Mouse (Mus musculus) forebrain, embryonic 15.5 days (tissue): ENCODE measurements at regions not wholly inside any gene's neighbourhood (a gene's known extent, or its start where the extent isn't known, plus 50 kb on each side); places are given as distances from the start of the nearest gene placed in this dataset.
"Not testable (repeated sequence)": the region's sequence is repeated elsewhere in the genome, so short reads cannot be mapped to it uniquely, and the experiment has no call there.

Source experiments
- ATAC-seq: fragments of 200-750 bp; cut with Nextera tagmentation; replicated peaks from 2 replicates; pipeline ENCODE4 v1.8.0; 2017; ENCODE audit warnings: mild to moderate bottlenecking, moderate TSS enrichment, moderate library complexity
- H3K27ac ChIP-seq: fragments of 300-500 bp; sonication (generic); replicated peaks from 2 replicates; pipeline ENCODE4 v1.5.1; 2015; ENCODE audit warnings: mild to moderate bottlenecking, inconsistent platforms
- H3K27me3 ChIP-seq: fragments of 300-500 bp; sonication (generic); 2 replicates; pipeline ENCODE4 v1.6.1; 2015; ENCODE audit warnings: inconsistent platforms
- H3K36me3 ChIP-seq: fragments of 300-500 bp; sonication (generic); 2 replicates; pipeline ENCODE4 v1.6.1; 2015; ENCODE audit warnings: mild to moderate bottlenecking, inconsistent platforms
- H3K4me1 ChIP-seq: fragments of 300-500 bp; sonication (generic); 2 replicates; pipeline ENCODE4 v1.6.1; 2015; ENCODE audit warnings: inconsistent platforms
- H3K4me2 ChIP-seq: fragments of 300-500 bp; sonication (generic); replicated peaks from 2 replicates; pipeline ENCODE4 v1.6.1; 2015; ENCODE audit warnings: mild to moderate bottlenecking, inconsistent platforms
- H3K4me3 ChIP-seq: fragments of 300-500 bp; sonication (generic); 2 replicates; pipeline ENCODE4 v1.5.1; 2015; ENCODE audit warnings: mild to moderate bottlenecking, inconsistent platforms
- H3K9ac ChIP-seq: fragments of 300-500 bp; sonication (generic); replicated peaks from 2 replicates; pipeline ENCODE4 v1.6.1; 2015; ENCODE audit warnings: mild to moderate bottlenecking, inconsistent platforms
- H3K9me3 ChIP-seq: fragments of 300-500 bp; sonication (generic); 2 replicates; pipeline ENCODE4 v1.6.1; 2016; ENCODE audit warnings: inconsistent platforms
- WGBS: fragments of 180-500 bp; shearing (Covaris S2); methylation state at CpG from one replicate; pipeline ENCODE4 v1.1.7; 2015; ENCODE audit warnings: mixed read lengths; 5-methylcytosine and 5-hydroxymethylcytosine counted together

GRCm38 (mm10) chr12:20196386-20196785 lies 242.1 kb downstream of the Gm21863 start:
- H3K36me3 ChIP-seq, H3K9ac ChIP-seq, H3K4me1 ChIP-seq, ATAC-seq, H3K9me3 ChIP-seq, H3K27me3 ChIP-seq, H3K27ac ChIP-seq: not testable (repeated sequence)
- 3% methylated on average over 26 of the region's 42 CpGs for WGBS
- Histone ChIP-seq H3K4me3 (peak overlapping the region; percentile 40), H3K4me2 (peak overlapping the region; percentile 19; the same call in 1 of the 2 replicates)

- Histone ChIP-seq H3K4me2 (peak overlapping the region; percentile 29), H3K4me3 (peak overlapping the region; percentile 40), H3K9ac (peak overlapping the region; percentile 30; the same call in 1 of the 2 replicates)
- H3K27ac ChIP-seq, ATAC-seq, H3K27me3 ChIP-seq, H3K36me3 ChIP-seq, H3K9me3 ChIP-seq, H3K4me1 ChIP-seq: not testable (repeated sequence)
- 2% methylated on average over 37 of the region's 37 CpGs for WGBS
Observed at GRCm38 (mm10) chr12:20196905-20197304, 242.6 kb downstream of the Gm21863 start.

GRCm38 (mm10) chr12:20223921-20224320 lies 269.6 kb downstream of the Gm21863 start:
- peaks cover 23% of the 10 kb centered on the region for H3K9me3 ChIP-seq
- WGBS = 82% methylated on average over 1 of the region's 1 CpGs
- not testable (repeated sequence) for H3K4me3 ChIP-seq

GRCm38 (mm10) chr12:20226831-20227230 lies 272.5 kb downstream of the Gm21863 start:
- not testable (repeated sequence) for H3K36me3 ChIP-seq, H3K9ac ChIP-seq, H3K4me1 ChIP-seq, H3K27ac ChIP-seq, H3K4me3 ChIP-seq, H3K4me2 ChIP-seq, ATAC-seq, H3K27me3 ChIP-seq
- WGBS = 76% methylated on average over 9 of the region's 9 CpGs
- H3K9me3 ChIP-seq = peaks cover 53% of the 10 kb centered on the region

More at GRCm38 (mm10) chr12:20223921-20224320, 269.6 kb downstream of the Gm21863 start:
- H3K4me2 ChIP-seq, H3K4me1 ChIP-seq, ATAC-seq, H3K27me3 ChIP-seq, H3K9ac ChIP-seq, H3K27ac ChIP-seq, H3K36me3 ChIP-seq: not testable (repeated sequence)

- peaks cover 60% of the 10 kb centered on the region for H3K9me3 ChIP-seq
- ATAC-seq = not testable (repeated sequence)
- WGBS = 71% methylated on average over 21 of the region's 21 CpGs
Observed at GRCm38 (mm10) chr12:20227427-20228160, 273.3 kb downstream of the Gm21863 start.

GRCm38 (mm10) chr12:20228321-20228999 lies 274.2 kb downstream of the Gm21863 start:
- peaks cover 69% of the 10 kb centered on the region for H3K9me3 ChIP-seq
- not testable (repeated sequence) for H3K36me3 ChIP-seq, H3K4me2 ChIP-seq, ATAC-seq, H3K4me1 ChIP-seq, H3K9ac ChIP-seq, H3K4me3 ChIP-seq, H3K27ac ChIP-seq, H3K27me3 ChIP-seq
- 67% methylated on average over 21 of the region's 21 CpGs for WGBS

More at GRCm38 (mm10) chr12:20227427-20228160, 273.3 kb downstream of the Gm21863 start:
- not testable (repeated sequence) for H3K4me1 ChIP-seq, H3K9ac ChIP-seq, H3K27me3 ChIP-seq, H3K36me3 ChIP-seq, H3K4me2 ChIP-seq, H3K27ac ChIP-seq, H3K4me3 ChIP-seq

- H3K36me3 ChIP-seq = not testable (repeated sequence)
Observed at GRCm38 (mm10) chr12:20229441-20229840, 275.1 kb downstream of the Gm21863 start.

GRCm38 (mm10) chr12:20230141-20230892 lies 276.0 kb downstream of the Gm21863 start:
- Histone ChIP-seq H3K4me1 (no peaks in the 10 kb centered on the region), H3K27me3 (no peaks in the 10 kb centered on the region), H3K9me3 (peaks cover 77% of the 10 kb centered on the region), H3K27ac (no peak overlapping the region), H3K4me2 (no peak overlapping the region), H3K36me3 (no peaks in the 10 kb centered on the region), H3K9ac (no peak overlapping the region), H3K4me3 (no peak overlapping the region)
- 65% methylated on average over 27 of the region's 27 CpGs for WGBS
- no peak for ATAC-seq

More at GRCm38 (mm10) chr12:20229441-20229840, 275.1 kb downstream of the Gm21863 start:
- 72% methylated on average over 8 of the region's 8 CpGs for WGBS
- H3K4me2 ChIP-seq, H3K27me3 ChIP-seq, H3K4me1 ChIP-seq, H3K27ac ChIP-seq, H3K9ac ChIP-seq, ATAC-seq, H3K4me3 ChIP-seq: not testable (repeated sequence)
- peaks cover 77% of the 10 kb centered on the region for H3K9me3 ChIP-seq

- 69% methylated on average over 8 of the region's 8 CpGs for WGBS
Observed at GRCm38 (mm10) chr12:20230893-20231235, 276.6 kb downstream of the Gm21863 start.

GRCm38 (mm10) chr12:20231528-20231927 lies 277.2 kb downstream of the Gm21863 start:
- 67% methylated on average over 12 of the region's 12 CpGs for WGBS
- no peak for ATAC-seq
- Histone ChIP-seq H3K27ac (no peak overlapping the region), H3K4me2 (no peak overlapping the region), H3K27me3 (no peaks in the 10 kb centered on the region), H3K36me3 (no peaks in the 10 kb centered on the region), H3K4me3 (no peak overlapping the region), H3K9me3 (peaks cover 77% of the 10 kb centered on the region), H3K9ac (no peak overlapping the region), H3K4me1 (no peaks in the 10 kb centered on the region)

More at GRCm38 (mm10) chr12:20230893-20231235, 276.6 kb downstream of the Gm21863 start:
- Histone ChIP-seq H3K27ac (no peak overlapping the region), H3K9me3 (peaks cover 77% of the 10 kb centered on the region), H3K27me3 (no peaks in the 10 kb centered on the region), H3K4me3 (no peak overlapping the region), H3K9ac (no peak overlapping the region), H3K4me1 (no peaks in the 10 kb centered on the region), H3K4me2 (no peak overlapping the region), H3K36me3 (no peaks in the 10 kb centered on the region)
- no peak for ATAC-seq

- no peaks in the 10 kb centered on the region for H3K27me3 ChIP-seq
- H3K27ac ChIP-seq = no peak overlapping the region
- no peak overlapping the region for H3K4me2 ChIP-seq
- H3K9ac ChIP-seq = no peak overlapping the region
- no peaks in the 10 kb centered on the region for H3K4me1 ChIP-seq
- H3K36me3 ChIP-seq = no peaks in the 10 kb centered on the region
- H3K4me3 ChIP-seq = no peak overlapping the region
- no peak for ATAC-seq
- peaks cover 72% of the 10 kb centered on the region for H3K9me3 ChIP-seq
- WGBS = 64% methylated on average over 14 of the region's 14 CpGs
Observed at GRCm38 (mm10) chr12:20231986-20232541, 277.8 kb downstream of the Gm21863 start.
